ENCODE assay signal across 8 mouse cellular contexts in genomic region chr9:56417415-56417947, GRCm38 (mm10). TPM values are rescaled to one million over a fixed set of nuclear protein-coding genes. Genes with fewer than 3 reads are reported as not detected.
A peak's percentile ranks its signal among the peaks of the same experiment; 100 is the strongest.
DNase-seq lines count a peak whose midpoint lies in the region; ATAC-seq and TF ChIP-seq lines count a peak whose summit lies in the region.

No protein-coding gene starts in this region.

- peak overlapping the region; percentile 67 for H3K4me2 ChIP-seq in heart, embryonic 14.5 days (ENCODE audit: low read length)
- peak overlapping the region; percentile 97 for H3K4me2 ChIP-seq in liver, embryonic 12.5 days
- H3K4me2 ChIP-seq in myocyte (ENCODE audit: low read depth), result peak overlapping the region; percentile 88

- H3K4me3 ChIP-seq in heart, embryonic 14.5 days (ENCODE audit: control insufficient read depth in 1 of 2, insufficient read depth in 1 of 2, low read depth in 1 of 2, low read length in 2 of 2), result peak overlapping the region; percentile 72 to 97
- H3K4me3 ChIP-seq in liver, embryonic 12.5 days, result peak overlapping the region; percentile 83
- H3K4me3 ChIP-seq in myocyte, result peak overlapping the region; percentile 67

- H3K36me3 ChIP-seq in heart, embryonic 14.5 days (ENCODE audit: control insufficient read depth, insufficient read depth, low read length), result no peaks in the 10 kb centered on the region
- peaks cover under 1% of the 10 kb centered on the region; the same call in 1 of the 2 replicates for H3K36me3 ChIP-seq in liver, embryonic 12.5 days
- H3K36me3 ChIP-seq in myocyte (ENCODE audit: control insufficient read depth, insufficient read depth), result no peaks in the 10 kb centered on the region

- ATAC-seq in CD4-positive, CD25-positive, alpha-beta regulatory T cell, adult 4 months, result peak; percentile 10
- peak; percentile 68 for ATAC-seq in heart, embryonic 14.5 days (ENCODE audit: insufficient number of reproducible peaks, insufficient read depth, low FRiP score, low read depth)
- peak; percentile 52 for ATAC-seq in liver, embryonic 12.5 days

- H3K9me3 ChIP-seq in heart, embryonic 14.5 days (ENCODE audit: control insufficient read depth, low read length), result no peaks in the 10 kb centered on the region
- no peaks in the 10 kb centered on the region for H3K9me3 ChIP-seq in liver, embryonic 12.5 days (replicated peaks)

- H3K27ac ChIP-seq in heart, embryonic 14.5 days (replicated peaks in 1 of 2; ENCODE audit: control insufficient read depth in 1 of 2, insufficient read depth in 1 of 2, low read depth in 2 of 2, low read length in 2 of 2), result peak overlapping the region; percentile 96 to 99
- H3K27ac ChIP-seq in liver, embryonic 12.5 days, result peak overlapping the region; percentile 83

- H3ac ChIP-seq in myocyte (ENCODE audit: control insufficient read depth, insufficient read length), result peak overlapping the region; percentile 62

- TF ChIP-seq POLR2A in myocyte (IDR thresholded peaks at IDR 0.05; ENCODE audit: insufficient read length, low read depth), result no peak

- WGBS in heart, embryonic 14.5 days, result under 1% methylated on average over 38 of the region's 40 CpGs
- under 1% methylated on average over 38 of the region's 40 CpGs for WGBS in liver, embryonic 12.5 days (ENCODE audit: insufficient replicate concordance)

- peaks cover 3 to 45% of the 10 kb centered on the region in 2 experiments for H3K4me1 ChIP-seq in heart, embryonic 14.5 days (ENCODE audit: control insufficient read depth in 2 of 2, insufficient read depth in 2 of 2, low read length in 2 of 2)
- peaks cover 64% of the 10 kb centered on the region for H3K4me1 ChIP-seq in liver, embryonic 12.5 days

- peaks cover 83% of the 10 kb centered on the region for H3K79me2 ChIP-seq in myocyte (ENCODE audit: control insufficient read depth, insufficient read depth)

- H3K9ac ChIP-seq in heart, embryonic 14.5 days (ENCODE audit: low read length), result peak overlapping the region; percentile 91
- H3K9ac ChIP-seq in liver, embryonic 12.5 days, result peak overlapping the region; percentile 89

- peak; percentile 20 for DNase-seq in c-Kit-negative CD71-positive TER-119-positive erythroid progenitor cells, embryonic 14.5 days (ENCODE audit: low read depth, low spot score)
- peak; percentile 34 for DNase-seq in fibroblast of lung, adult 2 months (ENCODE audit: low read depth)
- DNase-seq in kidney, postnatal 10 days, result peak; percentile 93
- DNase-seq in spleen, postnatal 4 days (ENCODE audit: low spot score in 2 of 2), result peak; percentile 80 to 89

- H3K27me3 ChIP-seq in heart, embryonic 14.5 days (ENCODE audit: control insufficient read depth, insufficient read depth, low read length), result no peaks in the 10 kb centered on the region
- no peaks in the 10 kb centered on the region for H3K27me3 ChIP-seq in liver, embryonic 12.5 days (replicated peaks)
- no peaks in the 10 kb centered on the region for H3K27me3 ChIP-seq in myocyte (ENCODE audit: control insufficient read depth, insufficient read depth, insufficient read length)

TF ChIP-seq in myocyte, 11 proteins besides CTCF, POLR2A, EP300 and RAD21:
- TF ChIP-seq CEBPB (IDR thresholded peaks at IDR 0.05; ENCODE audit: insufficient read depth, poor library complexity, severe bottlenecking), result no peak
- peak; percentile 56 for TF ChIP-seq POLR2AphosphoS2 (IDR thresholded peaks at IDR 0.05; ENCODE audit: insufficient read length, low read depth)

RNA-seq across cellular contexts. Expression of gene Peak1, which starts 0.4 kb away (rescaled TPM):
- 10 to 100 TPM; 17.6 to 18.4 TPM for polyA plus RNA-seq in CD4-positive, CD25-positive, alpha-beta regulatory T cell, adult 4 months (2017; shearing (Covaris generic))
- polyA plus RNA-seq in heart, embryonic 14.5 days (2014; fragmentation: Nextera tagmentation; extraction: Ambion mirVana), result 18.8 and 22.4 TPM in 2 replicates
- polyA plus RNA-seq in liver, embryonic 12.5 days (2016; fragmentation: Nextera tagmentation; extraction: Ambion mirVana), result 5.4 and 5.7 TPM in 2 replicates
- 13.3 TPM for polyA plus RNA-seq in myocyte (2012; fragmentation: generic; extraction: Trizol)

RNA-seq across cellular contexts. Expression of gene Hmg20a, which starts 0.9 kb away (rescaled TPM):
- polyA plus RNA-seq in CD4-positive, CD25-positive, alpha-beta regulatory T cell, adult 4 months (2017; shearing (Covaris generic)), result 10 to 100 TPM; 57.1 to 75.0 TPM
- 58.5 and 62.2 TPM in 2 replicates for polyA plus RNA-seq in heart, embryonic 14.5 days (2014; fragmentation: Nextera tagmentation; extraction: Ambion mirVana)
- polyA plus RNA-seq in liver, embryonic 12.5 days (2016; fragmentation: Nextera tagmentation; extraction: Ambion mirVana), result 21.3 and 22.2 TPM in 2 replicates
- 13.8 TPM for polyA plus RNA-seq in myocyte (2012; fragmentation: generic; extraction: Trizol)

Comparison
In these comparisons a context has a peak if more than half of its experiments do, and no peak if none do; other contexts are left out.
1. Peak in every context shown above with its lines: DNase-seq, ATAC-seq, H3K4me3 ChIP-seq and H3K27ac ChIP-seq.
2. ATAC-seq: peak in every context shown above with its lines; median percentile 68 in heart, embryonic 14.5 days; 52 in liver, embryonic 12.5 days; 10 in CD4-positive, CD25-positive, alpha-beta regulatory T cell, adult 4 months.
3. DNase-seq: peak in every context shown above with its lines; median percentile 93 in kidney, postnatal 10 days; 84 in spleen, postnatal 4 days; 34 in fibroblast of lung, adult 2 months; 20 in c-Kit-negative CD71-positive TER-119-positive erythroid progenitor cells, embryonic 14.5 days.